Mouse (Mus musculus) spleen, adult 2 months (tissue): Measurements from ENCODE around the gene Klf16.

Source experiments
- CTCF ChIP-seq: fragments of 200-500 bp; IDR thresholded peaks from 2 replicates; pipeline ENCODE4 v1.5.1; 2011; ENCODE audit warnings: mild to moderate bottlenecking, inconsistent platforms; ENCODE audit not compliant: insufficient read depth, insufficient read length, insufficient replicate concordance; ENCODE audit errors: extremely low read depth
- POLR2A ChIP-seq: fragments of 200-500 bp; IDR thresholded peaks from 2 replicates; pipeline ENCODE4 v1.6.1; 2011; ENCODE audit warnings: low read depth, low read length, inconsistent platforms

GRCm38 (mm10) chr10:80548428-80549006 is 28.6 kb downstream of the Klf16 start:
- no peak for TF ChIP-seq POLR2A
- TF ChIP-seq CTCF, result peak; percentile 68; the same call in 1 of the 2 replicates
